Mouse (Mus musculus): ENCODE measurements around the gene Metap2. TPM values are rescaled to one million over a fixed set of nuclear protein-coding genes. Genes with fewer than 3 reads are reported as not detected.
A peak's percentile ranks its signal among the peaks of the same experiment; 100 is the strongest.

Metap2 gene
- polyA plus RNA-seq, 1 experiment from 2014 or later = 191 TPM

- Histone ChIP-seq H3K4me2 (ENCODE audit: low read depth, low read length) (0 out of 2 replicates have a peak overlapping the region, but pooled peaks have one; percentile 10), H3K27ac (ENCODE audit: low read length) (peak overlapping the region; percentile 67; the same call in 1 of the 2 replicates)
- WGBS = 42% methylated on average over 11 of the region's 11 CpGs
Observed at GRCm38 (mm10) chr10:93915531-93916275, 18.8 kb upstream of the Metap2 start.

GRCm38 (mm10) chr10:93913525-93913924, 16.6 kb upstream of the Metap2 start:
- no peaks in the 10 kb centered on the region for H3K9me3 ChIP-seq (replicated peaks; ENCODE audit: control insufficient read depth, low read length)
- H3K4me2 ChIP-seq (ENCODE audit: low read depth, low read length) = no peak overlapping the region
- H3K27ac ChIP-seq (ENCODE audit: low read length) = no peak overlapping the region
- peaks cover 2% of the 10 kb centered on the region; the same call in 1 of the 2 replicates for H3K4me1 ChIP-seq (ENCODE audit: control insufficient read depth, insufficient read depth, low read length)
- H3K9ac ChIP-seq (ENCODE audit: low read length) = no peak overlapping the region
- H3K27me3 ChIP-seq (ENCODE audit: control insufficient read depth, insufficient read depth, low read length) = no peaks in the 10 kb centered on the region
- H3K4me3 ChIP-seq (replicated peaks; ENCODE audit: low read length) = no peak overlapping the region
- 86% methylated on average over 5 of the region's 5 CpGs for WGBS
- ATAC-seq (ENCODE audit: insufficient read depth, low FRiP score) = no peak
- H3K36me3 ChIP-seq (ENCODE audit: control insufficient read depth, insufficient read depth, low read length) = no peaks in the 10 kb centered on the region

More at GRCm38 (mm10) chr10:93915531-93916275, 18.8 kb upstream of the Metap2 start:
- peaks cover 8% of the 10 kb centered on the region; the same call in 1 of the 2 replicates for H3K4me1 ChIP-seq (ENCODE audit: control insufficient read depth, insufficient read depth, low read length)
- H3K4me3 ChIP-seq (replicated peaks; ENCODE audit: low read length) = no peak overlapping the region
- H3K27me3 ChIP-seq (ENCODE audit: control insufficient read depth, insufficient read depth, low read length) = no peaks in the 10 kb centered on the region
- no peak overlapping the region for H3K9ac ChIP-seq (ENCODE audit: low read length)
- no peaks in the 10 kb centered on the region for H3K9me3 ChIP-seq (replicated peaks; ENCODE audit: control insufficient read depth, low read length)
- no peak for ATAC-seq (ENCODE audit: insufficient read depth, low FRiP score)
- H3K36me3 ChIP-seq (ENCODE audit: control insufficient read depth, insufficient read depth, low read length) = no peaks in the 10 kb centered on the region

GRCm38 (mm10) chr10:93912917-93913316, 16.0 kb upstream of the Metap2 start:
- Histone ChIP-seq H3K27ac (ENCODE audit: low read length) (no peak overlapping the region), H3K36me3 (ENCODE audit: control insufficient read depth, insufficient read depth, low read length) (no peaks in the 10 kb centered on the region), H3K4me1 (ENCODE audit: control insufficient read depth, insufficient read depth, low read length) (no peaks in the 10 kb centered on the region), H3K9me3 (replicated peaks; ENCODE audit: control insufficient read depth, low read length) (no peaks in the 10 kb centered on the region), H3K9ac (ENCODE audit: low read length) (no peak overlapping the region), H3K4me3 (replicated peaks; ENCODE audit: low read length) (no peak overlapping the region), H3K4me2 (ENCODE audit: low read depth, low read length) (no peak overlapping the region), H3K27me3 (ENCODE audit: control insufficient read depth, insufficient read depth, low read length) (no peaks in the 10 kb centered on the region)
- ATAC-seq (ENCODE audit: insufficient read depth, low FRiP score) = no peak
- 78% methylated on average over 1 of the region's 1 CpGs for WGBS

- 77% methylated on average over 5 of the region's 5 CpGs for WGBS
- no peak for ATAC-seq (ENCODE audit: insufficient read depth, low FRiP score)
Observed at GRCm38 (mm10) chr10:93912136-93912855, 15.4 kb upstream of the Metap2 start.

GRCm38 (mm10) chr10:93911326-93911725, 14.4 kb upstream of the Metap2 start:
- no peaks in the 10 kb centered on the region for H3K27me3 ChIP-seq (ENCODE audit: control insufficient read depth, insufficient read depth, low read length)
- WGBS = 62% methylated on average over 5 of the region's 5 CpGs
- no peak for ATAC-seq (ENCODE audit: insufficient read depth, low FRiP score)
- no peaks in the 10 kb centered on the region for H3K4me1 ChIP-seq (ENCODE audit: control insufficient read depth, insufficient read depth, low read length)
- H3K27ac ChIP-seq (ENCODE audit: low read length) = no peak overlapping the region
- no peaks in the 10 kb centered on the region for H3K36me3 ChIP-seq (ENCODE audit: control insufficient read depth, insufficient read depth, low read length)
- H3K4me2 ChIP-seq (ENCODE audit: low read depth, low read length) = no peak overlapping the region
- no peak overlapping the region for H3K9ac ChIP-seq (ENCODE audit: low read length)
- H3K4me3 ChIP-seq (replicated peaks; ENCODE audit: low read length) = no peak overlapping the region
- H3K9me3 ChIP-seq (replicated peaks; ENCODE audit: control insufficient read depth, low read length) = no peaks in the 10 kb centered on the region

More at GRCm38 (mm10) chr10:93912136-93912855, 15.4 kb upstream of the Metap2 start:
- Histone ChIP-seq H3K4me2 (ENCODE audit: low read depth, low read length) (no peak overlapping the region), H3K4me1 (ENCODE audit: control insufficient read depth, insufficient read depth, low read length) (no peaks in the 10 kb centered on the region), H3K4me3 (replicated peaks; ENCODE audit: low read length) (no peak overlapping the region), H3K9me3 (replicated peaks; ENCODE audit: control insufficient read depth, low read length) (no peaks in the 10 kb centered on the region), H3K9ac (ENCODE audit: low read length) (no peak overlapping the region), H3K27ac (ENCODE audit: low read length) (no peak overlapping the region), H3K36me3 (ENCODE audit: control insufficient read depth, insufficient read depth, low read length) (no peaks in the 10 kb centered on the region), H3K27me3 (ENCODE audit: control insufficient read depth, insufficient read depth, low read length) (no peaks in the 10 kb centered on the region)

GRCm38 (mm10) chr10:93909811-93910446, 13.0 kb upstream of the Metap2 start:
- no peak for ATAC-seq (ENCODE audit: insufficient read depth, low FRiP score)
- H3K9me3 ChIP-seq (replicated peaks; ENCODE audit: control insufficient read depth, low read length) = no peaks in the 10 kb centered on the region
- H3K4me3 ChIP-seq (replicated peaks; ENCODE audit: low read length) = no peak overlapping the region
- no peaks in the 10 kb centered on the region for H3K27me3 ChIP-seq (ENCODE audit: control insufficient read depth, insufficient read depth, low read length)
- no peak overlapping the region for H3K9ac ChIP-seq (ENCODE audit: low read length)
- no peak overlapping the region for H3K27ac ChIP-seq (ENCODE audit: low read length)
- 71% methylated on average over 5 of the region's 5 CpGs for WGBS
- no peaks in the 10 kb centered on the region for H3K36me3 ChIP-seq (ENCODE audit: control insufficient read depth, insufficient read depth, low read length)
- H3K4me1 ChIP-seq (ENCODE audit: control insufficient read depth, insufficient read depth, low read length) = no peaks in the 10 kb centered on the region
- H3K4me2 ChIP-seq (ENCODE audit: low read depth, low read length) = no peak overlapping the region

- Histone ChIP-seq H3K36me3 (ENCODE audit: control insufficient read depth, insufficient read depth, low read length) (no peaks in the 10 kb centered on the region), H3K9ac (ENCODE audit: low read length) (no peak overlapping the region), H3K27me3 (ENCODE audit: control insufficient read depth, insufficient read depth, low read length) (no peaks in the 10 kb centered on the region), H3K4me2 (ENCODE audit: low read depth, low read length) (no peak overlapping the region), H3K4me1 (ENCODE audit: control insufficient read depth, insufficient read depth, low read length) (no peaks in the 10 kb centered on the region), H3K9me3 (replicated peaks; ENCODE audit: control insufficient read depth, low read length) (no peaks in the 10 kb centered on the region), H3K27ac (ENCODE audit: low read length) (no peak overlapping the region), H3K4me3 (replicated peaks; ENCODE audit: low read length) (no peak overlapping the region)
- WGBS = 91% methylated on average over 1 of the region's 1 CpGs
- ATAC-seq (ENCODE audit: insufficient read depth, low FRiP score) = no peak
Observed at GRCm38 (mm10) chr10:93909015-93909414, 12.1 kb upstream of the Metap2 start.

- ATAC-seq (ENCODE audit: insufficient read depth, low FRiP score) = no peak
- no peaks in the 10 kb centered on the region for H3K4me1 ChIP-seq (ENCODE audit: control insufficient read depth, insufficient read depth, low read length)
- no peak overlapping the region for H3K27ac ChIP-seq (ENCODE audit: low read length)
- no peak overlapping the region for H3K4me3 ChIP-seq (replicated peaks; ENCODE audit: low read length)
- no peak overlapping the region for H3K4me2 ChIP-seq (ENCODE audit: low read depth, low read length)
- no peaks in the 10 kb centered on the region for H3K9me3 ChIP-seq (replicated peaks; ENCODE audit: control insufficient read depth, low read length)
- 87% methylated on average over 7 of the region's 7 CpGs for WGBS
- no peaks in the 10 kb centered on the region for H3K36me3 ChIP-seq (ENCODE audit: control insufficient read depth, insufficient read depth, low read length)
- no peak overlapping the region for H3K9ac ChIP-seq (ENCODE audit: low read length)
- H3K27me3 ChIP-seq (ENCODE audit: control insufficient read depth, insufficient read depth, low read length) = no peaks in the 10 kb centered on the region
Observed at GRCm38 (mm10) chr10:93908540-93908939, 11.6 kb upstream of the Metap2 start.

- H3K27me3 ChIP-seq (ENCODE audit: control insufficient read depth, insufficient read depth, low read length) = no peaks in the 10 kb centered on the region
- no peak overlapping the region for H3K4me2 ChIP-seq (ENCODE audit: low read depth, low read length)
- WGBS = 61% methylated on average over 10 of the region's 10 CpGs
- no peaks in the 10 kb centered on the region for H3K9me3 ChIP-seq (replicated peaks; ENCODE audit: control insufficient read depth, low read length)
- H3K4me1 ChIP-seq (ENCODE audit: control insufficient read depth, insufficient read depth, low read length) = no peaks in the 10 kb centered on the region
- no peaks in the 10 kb centered on the region for H3K36me3 ChIP-seq (ENCODE audit: control insufficient read depth, insufficient read depth, low read length)
- H3K4me3 ChIP-seq (replicated peaks; ENCODE audit: low read length) = no peak overlapping the region
- ATAC-seq (ENCODE audit: insufficient read depth, low FRiP score) = no peak
- H3K9ac ChIP-seq (ENCODE audit: low read length) = no peak overlapping the region
- no peak overlapping the region for H3K27ac ChIP-seq (ENCODE audit: low read length)
Observed at GRCm38 (mm10) chr10:93907376-93907775, 10.5 kb upstream of the Metap2 start.

Measured in stomach, embryonic 16.5 days (tissue).